Mouse (Mus musculus) bone marrow, adult 2 months (tissue): Measurements from ENCODE around the gene Mrto4. TPM values are rescaled to one million over a fixed set of nuclear protein-coding genes. Genes with fewer than 3 reads are reported as not detected.

Experiments
- H3K27ac ChIP-seq: fragments of 200-500 bp; 2 replicates; pipeline ENCODE4 v1.5.1; 2012; ENCODE audit warnings: low read depth, mild to moderate bottlenecking, control low read depth, inconsistent platforms, low read length; ENCODE audit not compliant: control insufficient read depth, poor library complexity, insufficient read depth
- H3K4me1 ChIP-seq: fragments of 200-500 bp; 2 replicates; pipeline ENCODE4 v1.6.1; 2011; ENCODE audit warnings: low read length; ENCODE audit not compliant: control insufficient read depth, insufficient read depth
- H3K4me3 ChIP-seq: fragments of 200-500 bp; replicated peaks from 2 replicates; pipeline ENCODE3; 2011; ENCODE audit warnings: mild to moderate bottlenecking, low read depth, low read length, control low read depth; ENCODE audit not compliant: control insufficient read depth
- CTCF ChIP-seq: fragments of 200-500 bp; IDR thresholded peaks from 2 replicates; pipeline ENCODE4 v1.5.1; 2011; ENCODE audit warnings: low read length, control low read depth; ENCODE audit not compliant: control insufficient read depth, insufficient read depth
- POLR2A ChIP-seq: fragments of 200-500 bp; IDR thresholded peaks from 2 replicates; pipeline ENCODE4 v1.6.1; 2011; ENCODE audit warnings: low read depth, mild to moderate bottlenecking, control low read depth, low read length, borderline replicate concordance; ENCODE audit not compliant: control insufficient read depth
- WGBS: fragments of 180-500 bp; shearing (Covaris S2); methylation state at CpG from one replicate; pipeline ENCODE4 v1.1.7; 2018; 5-methylcytosine and 5-hydroxymethylcytosine counted together
- polyA plus RNA-seq: library from polyadenylated mRNA; stranded (reverse); fragments of >200 nt; gene quantifications from 2 replicates; pipeline ENCODE4 v1.2.4, GENCODE M21; 2011; ENCODE audit warnings: low replicate concordance; ENCODE audit not compliant: missing spikeins, insufficient read depth, insufficient read length

The Mrto4 gene
- polyA plus RNA-seq, 1 experiment = 64.4 TPM

- H3K27ac ChIP-seq = no peak overlapping the region
- TF ChIP-seq CTCF (no peak), POLR2A (no peak)
- peaks cover 7% of the 10 kb centered on the region for H3K4me1 ChIP-seq
- 24% methylated on average over 5 of the region's 5 CpGs for WGBS
- H3K4me3 ChIP-seq = no peak overlapping the region
Measured at GRCm38 (mm10) chr4:139307916-139308315, 44.5 kb downstream of the Mrto4 start.

DNA sequence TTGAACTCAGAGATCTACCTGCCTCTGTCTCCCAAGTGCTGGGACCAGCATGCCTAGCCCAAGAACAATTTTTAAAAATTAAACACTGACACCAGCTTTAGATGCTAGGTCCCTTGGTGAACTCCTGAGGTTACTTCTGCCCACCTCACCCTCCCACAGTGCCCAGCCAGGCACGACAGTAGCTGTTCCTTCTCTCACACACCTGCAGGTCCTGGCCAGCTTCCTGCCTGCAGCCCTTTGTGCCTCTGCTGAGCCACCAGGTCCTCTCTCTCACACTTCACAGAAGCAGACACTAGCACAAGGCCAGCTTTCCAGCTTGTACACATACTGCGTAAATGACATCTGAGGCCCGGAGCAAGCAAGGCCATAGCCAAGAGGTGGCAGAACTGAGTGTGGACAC lies 46.9 kb downstream of the Mrto4 start:
- 82% methylated on average over 3 of the region's 3 CpGs for WGBS
- Histone ChIP-seq H3K4me1 (peaks cover 5% of the 10 kb centered on the region), H3K27ac (no peak overlapping the region; the same call in 1 of the 2 replicates), H3K4me3 (no peak overlapping the region)
- TF ChIP-seq POLR2A = no peak
- TF ChIP-seq CTCF = no peak

GRCm38 (mm10) chr4:139302241-139302640 lies 50.1 kb downstream of the Mrto4 start:
- H3K4me1 ChIP-seq = peaks cover 2% of the 10 kb centered on the region
- H3K27ac ChIP-seq = no peak overlapping the region
- no peak for TF ChIP-seq POLR2A
- no peak for TF ChIP-seq CTCF
- WGBS = 78% methylated on average over 5 of the region's 5 CpGs
- H3K4me3 ChIP-seq = no peak overlapping the region

GRCm38 (mm10) chr4:139301780-139302179 lies 50.6 kb downstream of the Mrto4 start:
- H3K4me3 ChIP-seq = no peak overlapping the region
- WGBS = 91% methylated on average over 8 of the region's 8 CpGs
- TF ChIP-seq POLR2A = no peak
- no peak for TF ChIP-seq CTCF
- no peak overlapping the region for H3K27ac ChIP-seq
- H3K4me1 ChIP-seq = peaks cover 2% of the 10 kb centered on the region

GRCm38 (mm10) chr4:139298671-139299366 lies 53.6 kb downstream of the Mrto4 start:
- no peak overlapping the region for H3K27ac ChIP-seq
- TF ChIP-seq CTCF = no peak
- TF ChIP-seq POLR2A = no peak
- H3K4me3 ChIP-seq = no peak overlapping the region
- 86% methylated on average over 12 of the region's 12 CpGs for WGBS
- no peaks in the 10 kb centered on the region for H3K4me1 ChIP-seq

GRCm38 (mm10) chr4:139297566-139297965 lies 54.8 kb downstream of the Mrto4 start:
- Histone ChIP-seq H3K4me3 (no peak overlapping the region), H3K4me1 (no peaks in the 10 kb centered on the region), H3K27ac (no peak overlapping the region)
- TF ChIP-seq CTCF (no peak), POLR2A (no peak)
- 76% methylated on average over 4 of the region's 4 CpGs for WGBS

Other genes with a start within 250 kb of the Mrto4 start
- 135 and 195 TPM in 2 replicates for gene Minos1, start 221.5 kb downstream of the Mrto4 start, polyA plus RNA-seq
- gene Capzb, start 159.7 kb downstream of the Mrto4 start, polyA plus RNA-seq = 104 and 160 TPM in 2 replicates
- gene Pqlc2, start 41.9 kb downstream of the Mrto4 start, polyA plus RNA-seq = 6.4 and 12.2 TPM in 2 replicates
- 10.9 and 12.1 TPM in 2 replicates for gene Akr7a5, start 41.8 kb downstream of the Mrto4 start, polyA plus RNA-seq
- 15.4 and 18.7 TPM in 2 replicates for gene Emc1, start within 50 bp of the Mrto4 start, polyA plus RNA-seq
- 31.7 and 52.8 TPM in 2 replicates for gene Ubr4, start within 50 bp of the Mrto4 start, polyA plus RNA-seq
- 1.6 and 2.0 TPM in 2 replicates for gene Iffo2, start 178.0 kb upstream of the Mrto4 start, polyA plus RNA-seq